Mouse (Mus musculus) frontal cortex, adult 2 months (tissue): ENCODE results near the gene Dkkl1. TPM values are rescaled to one million over a fixed set of nuclear protein-coding genes. Genes with fewer than 3 reads are reported as not detected.

ENCODE experiments used
- DNase-seq, 2 experiments: peaks; one replicate each; pipeline ENCODE4 v3.0.0; 2022; ENCODE audit warnings: low spot score in 1 of 2; ENCODE audit errors: extremely low spot score in 1 of 2
- polyA plus RNA-seq: library from polyadenylated mRNA; depleted of rRNA; stranded (reverse); fragments of >200 nt; gene quantifications from 2 replicates; pipeline ENCODE4 v1.2.3, GENCODE M21; 2012

Gene Dkkl1
- polyA plus RNA-seq, 1 experiment, result 29.5 TPM

- no peak for DNase-seq
Observed at GRCm38 (mm10) chr7:45231192-45231591, 19.2 kb upstream of the Dkkl1 start.

DNA sequence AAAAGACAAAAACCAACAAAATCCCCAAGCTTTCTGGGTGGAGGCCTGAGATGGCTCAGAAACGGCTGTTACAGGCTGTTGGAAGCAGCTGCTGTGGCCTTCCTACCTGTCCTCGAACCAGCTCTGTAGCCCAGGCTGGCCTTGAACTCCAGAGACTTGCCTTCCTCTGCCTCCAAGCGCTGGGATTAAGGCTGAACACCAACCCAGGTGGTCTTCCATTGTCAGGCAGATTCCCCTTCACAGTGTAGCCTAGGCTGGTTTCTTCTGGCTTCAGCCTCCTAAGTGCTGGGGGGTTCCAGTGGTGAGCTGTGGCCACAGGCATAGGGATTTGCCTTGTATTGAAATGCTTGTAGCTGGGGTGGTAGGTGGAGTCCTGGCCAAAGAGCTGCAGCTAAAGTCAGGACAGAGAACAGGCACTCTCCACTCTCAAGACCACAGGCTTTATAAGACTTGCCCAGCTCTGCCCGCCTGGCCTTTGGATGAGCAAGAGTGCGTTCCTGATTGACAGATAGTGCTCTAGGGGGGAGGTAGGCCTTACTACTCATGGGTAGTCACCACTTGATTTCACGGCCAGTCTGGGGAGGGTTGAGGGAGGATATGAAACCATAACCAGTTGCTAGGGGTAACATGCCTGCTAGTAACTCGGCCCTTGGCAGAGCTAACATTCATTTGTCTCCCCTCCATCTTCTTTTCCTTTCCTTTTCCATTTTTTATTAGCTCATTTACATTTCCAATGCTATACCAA is 17.7 kb upstream of the Dkkl1 start:
- DNase-seq, result no peak

GRCm38 (mm10) chr7:45229046-45229445 is 17.1 kb upstream of the Dkkl1 start:
- no peak for DNase-seq

- no peak for DNase-seq
Observed at GRCm38 (mm10) chr7:45228548-45228947, 16.6 kb upstream of the Dkkl1 start.

- DNase-seq, result no peak
Observed at GRCm38 (mm10) chr7:45226421-45226820, 14.5 kb upstream of the Dkkl1 start.

DNA sequence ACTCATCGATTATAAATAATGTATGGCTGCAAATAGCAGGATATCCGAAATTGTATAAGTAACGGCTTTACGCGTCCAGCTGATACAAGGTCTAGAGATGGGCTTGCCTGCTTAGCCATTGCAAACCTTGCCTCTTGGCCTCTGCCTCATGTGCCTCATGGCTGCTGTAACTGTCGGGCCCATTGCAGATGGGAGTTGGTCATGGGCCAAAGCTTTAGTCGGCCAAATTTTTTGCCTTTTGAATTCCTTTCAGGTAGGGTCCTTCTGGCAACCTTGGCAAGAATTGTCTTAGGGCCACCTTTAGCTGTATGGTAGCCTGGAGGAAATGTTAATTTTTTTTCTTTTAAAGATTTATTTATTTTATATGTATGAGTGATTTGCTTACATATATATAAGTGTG is 12.9 kb upstream of the Dkkl1 start:
- DNase-seq, result no peak

DNA sequence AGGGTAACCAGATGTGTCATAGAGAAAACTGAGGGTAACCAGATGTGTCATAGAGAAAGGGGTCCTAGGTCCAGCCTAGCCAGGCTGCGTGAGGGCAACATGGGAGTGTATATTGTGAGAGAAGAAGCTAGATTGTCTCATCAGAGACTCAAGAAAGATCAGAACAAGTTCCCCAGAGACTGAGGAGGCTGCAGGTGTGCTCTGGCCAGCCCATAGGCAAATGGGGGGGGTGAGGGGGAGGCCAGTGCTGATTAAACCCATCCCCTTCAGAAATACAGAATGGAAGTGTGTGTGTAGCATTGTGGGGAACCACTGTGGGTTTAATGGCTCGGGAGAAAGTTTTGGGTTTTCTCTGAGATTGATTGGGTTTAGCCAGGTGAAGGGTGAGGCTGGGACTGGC is 9.7 kb upstream of the Dkkl1 start:
- DNase-seq, result no peak

GRCm38 (mm10) chr7:45216442-45217183 is 4.7 kb upstream of the Dkkl1 start:
- DNase-seq, result no peak

DNA sequence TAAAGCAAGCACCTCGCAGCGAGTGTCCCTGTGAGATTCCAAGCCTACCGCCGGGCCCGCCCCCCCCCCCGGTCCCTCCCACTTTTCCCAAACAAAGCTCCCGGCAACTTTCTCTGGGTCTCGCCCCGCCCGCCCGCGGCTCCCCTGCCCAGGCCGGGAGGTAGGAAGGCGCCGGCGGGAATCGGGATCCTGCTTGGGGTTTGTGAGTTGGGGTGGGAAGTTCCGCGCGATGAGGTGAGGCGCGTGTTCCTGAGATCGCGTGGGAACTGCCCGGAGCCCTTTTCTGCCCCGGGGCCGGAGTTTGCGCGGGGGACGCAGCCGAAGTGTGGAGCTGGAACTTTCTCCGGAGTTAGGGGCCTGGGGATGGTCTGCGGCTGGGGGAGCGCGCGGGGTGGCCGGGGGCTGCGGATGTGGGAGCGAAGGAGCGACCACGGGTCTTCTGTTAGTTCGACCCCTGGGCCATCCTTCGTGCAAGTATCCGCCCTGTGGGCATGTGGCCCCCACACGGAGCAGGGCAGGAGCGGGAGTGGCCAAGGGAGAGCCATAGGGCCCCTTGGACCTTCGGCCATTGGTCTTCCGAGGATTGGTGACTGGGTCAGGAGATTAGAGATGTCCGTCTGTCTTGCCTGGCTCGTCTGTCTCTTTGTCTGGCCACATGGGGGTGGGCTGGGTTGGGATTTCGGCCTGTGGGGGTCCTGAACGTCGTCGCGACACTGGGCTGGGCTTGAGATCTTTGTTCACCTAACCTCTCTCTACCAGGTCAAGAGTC is 3.9 kb upstream of the Dkkl1 start, which contains the start of gene Tead2:
Gene Tead2 (plus strand): TSS at position 81 of the 769 bp plus-strand sequence.
- no peak for DNase-seq

- DNase-seq, result no peak
Observed at GRCm38 (mm10) chr7:45213708-45214107, 1.8 kb upstream of the Dkkl1 start.

GRCm38 (mm10) chr7:45212356-45212755 is 409 bp upstream of the Dkkl1 start:
- no peak for DNase-seq

- no peak for DNase-seq
Observed at GRCm38 (mm10) chr7:45211070-45211469, 877 bp downstream of the Dkkl1 start.

GRCm38 (mm10) chr7:45208260-45208659 is 3.7 kb downstream of the Dkkl1 start:
- no peak for DNase-seq

DNA sequence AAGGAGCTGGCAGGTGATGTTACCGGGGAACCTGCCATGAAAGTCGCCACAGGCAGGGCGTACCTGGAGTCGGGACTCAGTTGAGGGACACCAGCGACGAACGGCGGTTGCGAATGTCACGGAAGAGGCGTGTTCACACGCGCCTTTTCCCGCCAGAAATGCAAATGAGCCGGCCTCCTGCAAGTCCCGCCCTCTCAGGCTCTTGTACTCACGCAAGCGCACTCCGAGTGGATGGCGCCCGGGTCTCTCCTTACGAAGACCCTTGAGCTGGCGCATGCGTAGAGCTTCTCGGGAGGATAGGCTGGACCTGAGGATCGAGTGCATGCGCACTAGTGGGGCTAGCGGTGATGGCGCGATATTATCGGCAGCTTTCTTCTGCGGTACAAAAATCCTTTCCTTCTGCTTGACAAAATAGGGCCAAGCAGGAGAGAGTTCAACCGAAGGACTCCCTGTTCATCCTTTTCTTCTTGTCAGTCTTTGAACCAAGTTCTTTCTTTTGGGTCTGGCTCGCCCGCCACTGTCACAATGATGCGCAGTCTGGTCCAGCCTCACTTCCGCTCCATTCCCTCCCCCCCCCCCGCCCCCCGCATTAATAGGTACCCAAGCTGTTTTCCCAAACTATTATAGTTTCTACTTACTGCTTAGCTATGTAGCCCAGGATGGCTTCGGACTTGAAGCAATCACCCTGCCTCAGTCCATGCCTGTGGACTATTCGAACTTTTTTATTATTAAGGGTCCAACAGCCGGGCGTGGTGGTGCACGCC is 7.4 kb downstream of the Dkkl1 start, which contains the start of gene Ccdc155:
Gene Ccdc155 (minus strand): TSS at position 513 of the 764 bp plus-strand sequence.
- DNase-seq, result peak; percentile 90 to 95

DNA sequence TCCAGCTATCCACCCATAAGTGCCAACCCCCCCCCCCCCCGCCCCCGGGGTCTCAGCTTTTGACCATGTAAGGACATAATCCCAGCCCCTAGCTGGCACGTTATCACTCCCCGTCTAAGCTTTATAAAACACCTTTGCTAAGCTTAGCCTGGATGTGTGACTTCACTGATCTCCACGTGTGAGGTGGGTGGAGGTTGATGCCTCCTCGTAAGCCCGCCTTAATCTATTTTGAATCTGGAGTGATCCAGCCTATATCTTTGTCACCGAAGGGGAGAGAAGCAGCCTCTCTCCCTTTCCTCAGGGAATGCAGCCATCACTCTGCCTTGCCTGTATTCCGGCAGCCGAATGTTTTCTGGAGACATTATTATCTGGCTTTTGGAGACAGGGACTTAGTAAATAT is 9.3 kb downstream of the Dkkl1 start:
- DNase-seq, result peak in 1 of 2 experiments; percentile 59

- DNase-seq, result peak; percentile 48 to 66
Observed at GRCm38 (mm10) chr7:45198961-45199360, 13.0 kb downstream of the Dkkl1 start.

DNA sequence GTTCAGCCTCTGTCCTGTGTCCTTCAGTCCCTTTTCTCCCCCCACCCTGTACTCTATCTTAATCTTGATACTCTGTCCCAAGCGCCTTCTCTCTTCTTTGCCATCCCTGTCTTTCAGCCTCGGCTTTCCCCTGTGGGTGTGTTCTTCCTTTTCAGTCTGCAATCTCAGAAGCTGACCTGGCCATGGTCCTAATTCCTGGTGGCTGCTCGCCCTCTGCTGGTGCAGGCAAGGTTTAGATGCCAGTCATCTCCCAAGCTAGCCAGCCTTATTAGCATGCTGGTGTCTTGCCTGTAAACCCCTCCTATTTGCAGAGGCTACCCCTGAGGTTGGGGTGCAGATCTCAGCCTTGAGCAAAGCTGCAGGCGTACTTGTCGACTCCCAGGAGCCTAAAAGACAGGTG is 13.5 kb downstream of the Dkkl1 start:
- DNase-seq, result peak in 1 of 2 experiments; percentile 81

DNA sequence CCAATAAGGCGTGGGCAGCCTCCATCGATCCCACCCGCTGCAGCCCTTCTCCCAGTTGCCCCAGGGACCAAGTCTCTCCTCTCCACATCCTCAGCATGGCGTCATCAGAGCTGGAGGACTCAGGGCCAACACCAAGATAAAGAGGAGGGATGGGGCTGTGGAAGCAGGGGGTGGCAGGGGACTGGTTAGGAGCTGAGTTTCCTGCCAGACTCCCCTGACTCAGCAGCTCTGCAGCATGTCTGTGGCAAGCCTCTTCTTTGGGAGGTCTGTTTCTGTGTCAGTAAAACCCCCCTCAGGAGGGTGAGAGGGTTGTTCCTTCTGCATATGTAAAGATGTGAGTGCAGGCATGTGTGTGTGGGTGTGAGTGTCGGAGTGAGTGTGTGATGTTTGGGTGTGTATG is 15.0 kb downstream of the Dkkl1 start:
- no peak for DNase-seq

DNA sequence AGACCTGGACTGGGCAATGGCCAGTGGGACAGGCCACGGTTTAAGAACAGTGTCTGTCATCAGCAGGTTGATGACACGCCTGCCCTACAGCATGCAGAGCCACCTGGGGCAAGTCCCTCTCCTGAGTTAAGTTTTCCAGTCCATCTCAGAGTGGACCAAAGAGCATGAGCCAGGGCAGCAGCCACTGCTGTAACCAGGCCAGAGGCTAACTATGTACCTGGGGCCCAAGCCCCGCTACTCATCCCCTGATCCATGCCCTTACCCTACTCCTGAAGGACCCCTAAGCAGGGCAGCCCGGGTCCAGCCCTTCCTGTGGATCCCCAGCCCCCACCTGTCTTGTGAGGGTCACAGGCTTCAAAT is 15.8 kb downstream of the Dkkl1 start:
- no peak for DNase-seq

GRCm38 (mm10) chr7:45195341-45196175 is 16.4 kb downstream of the Dkkl1 start:
- no peak for DNase-seq
